Mouse (Mus musculus) ovary, postnatal 10 days (tissue): ENCODE measurements around the gene Dhodh.
A peak's percentile ranks its signal among the peaks of the same experiment; 100 is the strongest.

ENCODE experiments used
- DNase-seq: peaks from one replicate; pipeline ENCODE4 v3.0.0; 2022; ENCODE audit warnings: low spot score

The Dhodh gene

DNA sequence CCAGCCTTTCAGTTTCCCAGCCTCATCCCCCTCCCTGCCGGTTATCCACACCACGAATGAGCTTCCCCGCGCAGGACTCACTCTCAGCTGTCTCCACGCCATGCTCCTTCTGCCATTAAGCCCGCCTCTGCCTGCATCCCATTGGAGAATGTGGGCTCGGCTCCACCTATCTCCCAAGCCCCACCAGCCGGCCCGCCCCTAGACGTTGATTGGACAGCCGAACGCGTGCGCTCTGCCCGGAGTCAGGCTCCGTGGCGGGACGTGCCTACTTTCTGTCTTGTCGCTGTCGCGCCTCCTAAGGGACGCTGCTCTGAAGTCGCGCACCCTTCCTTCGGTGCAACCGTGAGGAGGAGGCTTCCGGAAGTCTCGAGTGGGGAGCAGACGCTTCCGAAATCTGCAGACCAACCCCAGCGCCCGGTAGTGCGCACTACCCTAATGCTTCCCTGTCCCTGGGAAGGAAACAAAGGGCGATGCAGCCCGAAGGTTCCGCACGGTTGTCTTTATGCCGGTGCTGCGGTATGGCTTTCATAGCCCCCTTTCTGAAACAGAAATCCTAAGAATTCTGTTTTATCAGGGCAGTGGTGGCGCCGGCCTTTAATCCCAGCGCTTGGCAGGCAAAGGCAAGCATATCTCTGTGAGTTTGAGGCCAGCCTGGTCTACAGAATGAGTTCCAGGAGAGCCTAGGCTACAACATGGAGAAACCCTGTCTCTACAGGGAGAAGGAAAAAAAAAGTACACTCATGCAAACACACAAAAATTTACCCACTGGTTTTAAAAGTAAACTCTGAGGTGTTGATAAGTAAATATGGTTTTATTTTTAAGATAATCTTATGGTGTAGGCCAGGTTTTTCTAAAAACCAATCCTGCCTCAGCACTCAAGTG, at the start of gene Dhodh:
Gene Dhodh (minus strand): TSS at position 403 of the 882 bp plus-strand sequence.
- DNase-seq: peak; percentile 87

GRCm38 (mm10) chr8:109656860-109657259, 48.4 kb upstream of the Dhodh start:
- DNase-seq: no peak

DNA sequence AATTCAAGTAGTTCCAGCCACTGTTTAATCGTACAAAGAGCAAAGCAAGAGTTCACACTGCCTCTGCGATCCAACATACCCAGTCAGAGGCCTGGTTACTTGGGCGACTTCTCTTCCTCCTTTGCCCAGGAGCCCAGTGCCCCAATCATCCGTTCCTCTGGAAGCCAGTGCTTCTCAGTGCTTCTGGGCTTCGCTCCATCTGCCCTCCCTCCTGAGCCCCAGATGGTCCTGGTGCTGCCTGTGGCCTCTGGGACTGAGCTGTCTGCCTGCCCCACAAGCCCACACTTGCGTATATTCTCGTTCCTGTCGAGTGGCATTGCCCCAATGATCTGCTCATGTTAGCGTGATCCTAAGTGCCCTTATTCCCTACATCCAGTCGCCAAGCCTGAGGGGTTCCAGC, 42.3 kb upstream of the Dhodh start:
- no peak for DNase-seq

GRCm38 (mm10) chr8:109648469-109648868, 40.0 kb upstream of the Dhodh start:
- DNase-seq: no peak

DNA sequence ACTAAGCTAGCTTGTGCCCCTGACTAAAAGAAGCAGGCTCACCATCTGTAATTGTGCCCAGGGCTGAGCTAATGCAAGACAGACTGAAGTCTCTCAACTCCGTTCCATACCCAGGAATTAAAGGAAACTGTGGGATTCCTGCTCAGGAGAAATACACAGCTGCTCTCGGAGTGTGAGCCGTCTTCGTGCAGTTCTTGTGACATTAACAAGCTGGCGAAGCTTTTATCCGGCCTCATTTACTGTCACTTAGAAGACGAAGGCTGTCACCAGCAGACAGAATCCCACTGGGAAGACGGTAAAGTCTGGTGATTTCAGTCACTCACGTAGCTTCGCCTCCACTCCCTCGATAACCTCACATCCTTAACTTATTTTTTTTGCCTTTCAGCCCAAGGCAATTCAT, 38.9 kb upstream of the Dhodh start:
- DNase-seq: no peak

GRCm38 (mm10) chr8:109641236-109641635, 32.8 kb upstream of the Dhodh start:
- no peak for DNase-seq

GRCm38 (mm10) chr8:109640410-109640809, 31.9 kb upstream of the Dhodh start:
- DNase-seq: no peak

- no peak for DNase-seq
These were observed 30.4 kb upstream of the Dhodh start for GRCm38 (mm10) chr8:109638851-109639250.

GRCm38 (mm10) chr8:109635146-109635545, 26.7 kb upstream of the Dhodh start:
- DNase-seq: no peak

DNA sequence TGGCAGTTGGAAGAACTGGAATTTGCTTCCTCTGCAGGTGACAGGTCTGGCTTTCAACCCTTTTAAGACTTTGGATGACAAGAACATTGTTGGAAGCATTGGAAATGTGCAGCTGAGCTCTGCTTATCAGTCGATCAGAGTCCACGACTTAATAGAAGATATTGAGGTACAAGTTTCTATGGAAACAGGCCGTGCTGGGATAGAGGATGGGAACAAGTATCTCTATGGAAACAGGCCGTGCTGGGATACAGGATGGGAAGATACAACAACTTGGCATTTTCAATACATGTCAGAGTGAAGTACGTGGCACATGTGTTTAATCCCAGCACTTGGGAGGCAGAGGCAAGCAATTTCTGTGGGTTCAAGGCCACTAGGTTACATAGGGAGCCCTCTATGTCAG, 24.0 kb upstream of the Dhodh start:
- DNase-seq: no peak

DNA sequence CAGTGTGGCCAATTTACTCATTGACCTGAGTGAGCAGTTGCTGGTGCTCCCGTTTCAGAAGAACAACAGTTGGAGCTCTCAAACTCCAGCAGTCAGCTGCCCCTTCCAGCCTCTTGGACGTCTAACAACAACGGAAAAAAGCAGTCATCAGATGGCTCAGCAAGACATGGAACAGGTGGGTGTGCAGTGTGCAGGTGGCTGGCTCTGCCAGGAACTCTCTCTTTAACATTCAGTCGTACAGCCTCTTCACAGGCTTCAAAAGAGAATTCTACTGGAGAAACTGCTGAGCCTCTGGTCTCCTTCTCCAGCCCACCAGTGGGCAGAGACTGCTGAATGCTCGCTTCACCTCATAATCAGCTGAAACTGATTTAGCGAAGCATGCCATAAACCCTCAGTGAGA, 20.2 kb upstream of the Dhodh start:
- no peak for DNase-seq

GRCm38 (mm10) chr8:109615569-109615968, 7.1 kb upstream of the Dhodh start:
- no peak for DNase-seq

DNA sequence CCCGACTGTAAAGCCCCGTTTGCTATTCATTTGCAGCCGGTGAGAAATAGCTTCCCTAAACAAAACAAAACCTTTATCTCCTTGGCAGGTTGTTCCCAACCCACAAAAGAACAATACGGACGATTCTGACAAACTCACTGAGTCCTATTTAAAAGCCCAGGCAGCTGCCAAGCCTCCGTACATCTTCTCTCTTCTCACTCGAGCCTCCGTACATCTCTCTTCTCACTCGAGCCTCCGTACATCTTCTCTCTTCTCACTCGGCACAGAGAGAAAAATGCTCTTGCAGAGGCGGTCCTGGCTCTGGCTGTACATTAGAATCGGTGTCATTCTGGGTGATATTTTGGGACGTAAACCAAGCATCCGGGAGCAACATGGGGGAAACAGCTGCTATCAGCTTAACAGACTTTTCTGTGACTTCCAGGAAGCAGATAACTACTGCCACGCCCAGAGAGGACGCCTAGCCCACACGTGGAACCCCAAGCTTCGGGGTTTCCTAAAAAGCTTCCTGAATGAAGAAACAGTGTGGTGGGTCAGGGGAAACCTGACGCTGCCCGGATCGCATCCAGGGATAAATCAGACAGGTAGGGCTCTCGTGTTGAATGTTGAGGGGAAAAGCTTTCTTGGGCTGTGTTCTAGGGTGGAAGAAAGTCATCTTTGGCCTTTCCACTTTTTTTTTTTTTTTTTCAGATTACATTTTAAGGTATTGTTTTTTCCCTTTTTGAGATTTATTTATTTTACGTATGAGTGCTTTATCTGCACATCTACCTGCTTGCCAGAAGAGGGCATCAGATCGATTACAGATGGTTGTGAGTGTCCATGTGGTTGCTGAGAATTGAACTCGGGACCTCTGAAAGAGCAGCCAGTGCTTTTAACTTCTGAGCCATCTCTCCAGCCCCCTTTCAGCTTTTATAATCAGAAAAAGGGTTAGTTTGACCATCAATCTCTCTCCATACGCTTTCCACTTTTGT, 6.1 kb upstream of the Dhodh start, which contains the start of gene Pkd1l3:
Gene Pkd1l3 (plus strand): TSS at position 275 of the 968 bp plus-strand sequence.
- no peak for DNase-seq

DNA sequence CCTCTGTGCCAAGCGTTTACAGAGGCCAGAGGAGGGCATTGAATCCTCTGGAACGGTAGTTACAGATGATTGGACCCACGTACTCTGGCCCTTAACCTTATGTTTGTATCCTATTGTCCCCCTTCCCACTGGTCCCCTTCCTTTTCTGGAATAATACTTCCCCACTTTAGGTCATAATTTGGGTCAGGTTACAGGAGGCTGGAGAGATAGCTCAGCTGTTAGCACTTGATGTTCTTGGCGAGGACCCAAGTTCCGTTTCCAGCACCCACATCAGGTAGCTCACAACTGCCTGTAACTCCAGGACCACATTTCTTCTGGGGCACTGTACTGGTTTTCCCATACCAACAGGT, 655 bp upstream of the Dhodh start:
- DNase-seq: no peak

DNA sequence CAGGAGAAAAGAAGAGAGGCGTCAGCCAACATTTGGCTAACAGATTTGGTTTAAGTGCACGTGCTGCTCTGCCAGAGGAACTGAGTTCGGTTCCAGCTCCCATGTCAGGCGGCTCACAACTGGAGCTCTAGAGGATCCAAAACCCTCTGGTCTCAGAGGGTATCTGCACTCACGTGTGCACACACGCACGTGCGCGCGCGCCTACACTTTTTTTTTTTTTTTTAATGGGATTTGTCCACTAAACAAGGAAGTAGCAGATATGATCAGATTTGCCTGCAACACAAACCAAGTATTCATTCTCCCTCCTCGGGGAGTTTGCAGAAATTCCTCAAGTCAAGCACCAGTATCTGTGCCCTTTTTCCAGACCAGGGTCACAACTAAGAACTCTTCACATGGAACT, 823 bp downstream of the Dhodh start:
- no peak for DNase-seq

GRCm38 (mm10) chr8:109606725-109607124, 1.7 kb downstream of the Dhodh start:
- no peak for DNase-seq

GRCm38 (mm10) chr8:109595854-109596253, 12.6 kb downstream of the Dhodh start:
- DNase-seq: no peak

DNA sequence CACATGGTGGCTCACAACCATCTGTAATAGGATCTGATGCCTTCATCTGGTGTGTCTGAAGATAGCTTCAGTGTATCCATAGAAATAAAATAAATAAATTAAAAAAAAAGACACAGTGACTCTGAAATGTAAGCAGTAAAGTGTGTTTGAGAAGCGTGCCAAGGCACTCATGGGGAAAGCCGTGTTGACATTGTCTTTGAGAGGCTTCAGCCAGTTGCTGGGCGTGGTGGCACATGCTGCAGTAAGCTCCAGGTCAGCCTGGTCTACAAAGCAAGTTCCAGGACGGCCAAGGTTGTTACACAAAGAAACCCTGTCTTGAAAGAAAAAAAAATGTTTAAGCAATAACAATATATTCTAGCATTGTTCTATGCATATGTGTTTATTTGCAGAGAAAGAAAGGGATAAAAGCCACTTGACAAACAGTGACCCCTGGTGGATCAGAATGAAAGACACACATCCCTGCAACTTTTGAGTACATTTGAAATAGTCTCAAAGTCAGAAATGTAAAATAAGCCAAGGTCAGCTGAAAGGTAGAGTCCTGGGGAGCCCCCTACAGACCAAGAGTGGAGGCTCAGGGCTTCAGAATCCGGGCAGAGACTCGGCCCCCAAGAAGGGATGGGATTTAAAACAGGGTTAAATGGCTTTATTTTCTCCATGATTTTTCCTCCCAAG, 15.2 kb downstream of the Dhodh start:
- DNase-seq: no peak

GRCm38 (mm10) chr8:109592164-109592563, 16.3 kb downstream of the Dhodh start:
- no peak for DNase-seq

DNA sequence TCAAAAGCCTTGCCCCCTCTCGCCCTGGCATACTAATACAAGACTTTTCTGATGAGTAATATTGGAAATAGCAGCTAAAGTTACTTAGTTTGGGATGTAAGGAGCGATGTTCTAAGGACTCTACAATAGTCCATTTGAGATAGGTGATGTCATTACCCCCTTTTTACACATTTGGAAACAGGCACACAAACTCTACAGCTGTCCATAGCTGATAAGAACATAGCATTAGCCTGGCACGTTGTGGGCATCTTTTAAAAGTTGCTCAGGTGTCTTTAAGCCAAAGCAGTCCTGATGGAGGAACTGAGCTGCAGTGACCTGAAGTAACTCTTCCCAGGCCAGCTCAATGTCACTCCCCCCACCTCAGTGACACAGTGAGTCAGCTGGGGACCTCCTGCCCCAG, 17.1 kb downstream of the Dhodh start:
- DNase-seq: no peak

- no peak for DNase-seq
These were observed 17.6 kb downstream of the Dhodh start for GRCm38 (mm10) chr8:109590901-109591300.

GRCm38 (mm10) chr8:109586972-109587504, 21.4 kb downstream of the Dhodh start:
- no peak for DNase-seq
